Mouse (Mus musculus) erythroblast, adult 5-6 weeks (primary cell): ENCODE measurements around the gene Tmem94. TPM values are rescaled to one million over a fixed set of nuclear protein-coding genes. Genes with fewer than 3 reads are reported as not detected.

Source experiments
- total RNA-seq, 2 experiments: library from RNA; stranded (forward) in 1 of 2; stranded (reverse) in 1 of 2; fragments of 150-400 nt in 1 of 2; fragments of 200-764, 138-1000 nt in 1 of 2; gene quantifications; 2 replicates each; pipeline versions ENCODE4 v1.2.3 to v1.2.4; 2015 to 2017; ENCODE audit warnings: low replicate concordance in 2 of 2

Tmem94 gene
- total RNA-seq, 2 experiments from 2014 or later: 8.5 to 8.7 TPM

Other genes with a start within 250 kb of the Tmem94 start
- 126 and 222 TPM in 2 replicates for gene Sumo2, start 229.2 kb upstream of the Tmem94 start, total RNA-seq (2015; ENCODE audit: low replicate concordance)
- 154 and 170 TPM in 2 replicates for gene Sumo2, start 229.2 kb upstream of the Tmem94 start, total RNA-seq (2017; ENCODE audit: low replicate concordance)
- gene Nup85, start 201.0 kb upstream of the Tmem94 start, total RNA-seq (2015; ENCODE audit: low replicate concordance): 39.3 and 72.1 TPM in 2 replicates
- gene Nup85, start 201.0 kb upstream of the Tmem94 start, total RNA-seq (2017; ENCODE audit: low replicate concordance): 52.1 and 69.3 TPM in 2 replicates
- 4.8 and 14.2 TPM in 2 replicates for gene Mrps7, start 161.5 kb upstream of the Tmem94 start, total RNA-seq (2015; ENCODE audit: low replicate concordance)
- 6.4 and 13.0 TPM in 2 replicates for gene Mrps7, start 161.5 kb upstream of the Tmem94 start, total RNA-seq (2017; ENCODE audit: low replicate concordance)
- gene Gga3, start 161.4 kb upstream of the Tmem94 start, total RNA-seq (2015; ENCODE audit: low replicate concordance): 7.9 and 12.3 TPM in 2 replicates
- gene Gga3, start 161.4 kb upstream of the Tmem94 start, total RNA-seq (2017; ENCODE audit: low replicate concordance): 12.8 and 18.4 TPM in 2 replicates
- gene Mif4gd, start 152.5 kb upstream of the Tmem94 start, total RNA-seq (2015; ENCODE audit: low replicate concordance): 13.0 and 26.1 TPM in 2 replicates
- 10.3 and 11.9 TPM in 2 replicates for gene Mif4gd, start 152.5 kb upstream of the Tmem94 start, total RNA-seq (2017; ENCODE audit: low replicate concordance)
- gene Slc25a19, start 137.1 kb upstream of the Tmem94 start, total RNA-seq (2015; ENCODE audit: low replicate concordance): 1.7 and 5.0 TPM in 2 replicates
- 7.4 and 22.4 TPM in 2 replicates for gene Slc25a19, start 137.1 kb upstream of the Tmem94 start, total RNA-seq (2017; ENCODE audit: low replicate concordance)
- gene Grb2, start 56.8 kb upstream of the Tmem94 start, total RNA-seq (2015; ENCODE audit: low replicate concordance): 27.4 and 34.4 TPM in 2 replicates
- 12.0 and 21.9 TPM in 2 replicates for gene Grb2, start 56.8 kb upstream of the Tmem94 start, total RNA-seq (2017; ENCODE audit: low replicate concordance)
- gene Caskin2, start 48.2 kb downstream of the Tmem94 start, total RNA-seq (2015; ENCODE audit: low replicate concordance): 4.0 and 4.8 TPM in 2 replicates
- 2.0 and 3.1 TPM in 2 replicates for gene Caskin2, start 48.2 kb downstream of the Tmem94 start, total RNA-seq (2017; ENCODE audit: low replicate concordance)
- gene Tsen54, start 49.3 kb downstream of the Tmem94 start, total RNA-seq (2015; ENCODE audit: low replicate concordance): 1.7 and 5.6 TPM in 2 replicates
- 1.4 and 2.2 TPM in 2 replicates for gene Tsen54, start 49.3 kb downstream of the Tmem94 start, total RNA-seq (2017; ENCODE audit: low replicate concordance)
- 3.3 and 5.4 TPM in 2 replicates for gene Llgl2, start 58.6 kb downstream of the Tmem94 start, total RNA-seq (2015; ENCODE audit: low replicate concordance)
- gene Llgl2, start 58.6 kb downstream of the Tmem94 start, total RNA-seq (2017; ENCODE audit: low replicate concordance): 0.34 TPM in 1 of 2 replicates, not detected in the other
- not detected in 2 replicates for gene Myo15b, start 93.0 kb downstream of the Tmem94 start, total RNA-seq (2015; ENCODE audit: low replicate concordance)
- not detected in 2 replicates for gene Myo15b, start 93.0 kb downstream of the Tmem94 start, total RNA-seq (2017; ENCODE audit: low replicate concordance)
- 14.2 and 17.9 TPM in 2 replicates for gene Smim5, start 134.5 kb downstream of the Tmem94 start, total RNA-seq (2015; ENCODE audit: low replicate concordance)
- 17.1 and 19.2 TPM in 2 replicates for gene Smim5, start 134.5 kb downstream of the Tmem94 start, total RNA-seq (2017; ENCODE audit: low replicate concordance)
- 7.5 and 7.9 TPM in 2 replicates for gene Smim6, start 146.6 kb downstream of the Tmem94 start, total RNA-seq (2015; ENCODE audit: low replicate concordance)
- gene Smim6, start 146.6 kb downstream of the Tmem94 start, total RNA-seq (2017; ENCODE audit: low replicate concordance): 0.26 and 1.5 TPM in 2 replicates
- 3.6 and 6.3 TPM in 2 replicates for gene Sap30bp, start 167.8 kb downstream of the Tmem94 start, total RNA-seq (2015; ENCODE audit: low replicate concordance)
- 75.6 and 96.5 TPM in 2 replicates for gene Sap30bp, start 167.8 kb downstream of the Tmem94 start, total RNA-seq (2017; ENCODE audit: low replicate concordance)
- 6.3 and 8.3 TPM in 2 replicates for gene Recql5, start 168.0 kb downstream of the Tmem94 start, total RNA-seq (2015; ENCODE audit: low replicate concordance)
- gene Recql5, start 168.0 kb downstream of the Tmem94 start, total RNA-seq (2017; ENCODE audit: low replicate concordance): 15.3 and 31.6 TPM in 2 replicates
- not detected in 2 replicates for gene Itgb4, start 209.3 kb downstream of the Tmem94 start, total RNA-seq (2015; ENCODE audit: low replicate concordance)
- not detected in 2 replicates for gene Itgb4, start 209.3 kb downstream of the Tmem94 start, total RNA-seq (2017; ENCODE audit: low replicate concordance)
- gene Galk1, start 247.3 kb downstream of the Tmem94 start, total RNA-seq (2015; ENCODE audit: low replicate concordance): 1.5 and 4.8 TPM in 2 replicates
- gene Galk1, start 247.3 kb downstream of the Tmem94 start, total RNA-seq (2017; ENCODE audit: low replicate concordance): 3.6 and 4.5 TPM in 2 replicates